Mouse (Mus musculus) thymus, adult 2 months (tissue): Measurements from ENCODE around the gene Iqcf4.

Experiments
- CTCF ChIP-seq: fragments of 200-500 bp; IDR thresholded peaks from 2 replicates; pipeline ENCODE4 v1.5.1; 2012; ENCODE audit warnings: mild to moderate bottlenecking, control low read depth, low read length, moderate library complexity, borderline replicate concordance; ENCODE audit not compliant: control insufficient read depth, poor library complexity, insufficient read depth; ENCODE audit errors: extremely low read depth
- POLR2A ChIP-seq: fragments of 200-500 bp; IDR thresholded peaks from 2 replicates; pipeline ENCODE4 v1.6.1; 2012; ENCODE audit warnings: mild to moderate bottlenecking, low read length, control low read depth, moderate library complexity; ENCODE audit not compliant: control insufficient read depth, poor library complexity, insufficient read depth; ENCODE audit errors: extremely low read depth

- no peak for TF ChIP-seq CTCF
- no peak for TF ChIP-seq POLR2A
Measured at GRCm38 (mm10) chr9:106600546-106600945, 29.8 kb upstream of the Iqcf4 start.
